Mouse (Mus musculus) monocyte, adult 5-6 weeks (primary cell): ENCODE measurements around the gene Map4k5. TPM values are rescaled to one million over a fixed set of nuclear protein-coding genes. Genes with fewer than 3 reads are reported as not detected.

Experiments used
- ATAC-seq: fragments of 153-309, 156-312 bp; replicated peaks from 2 replicates; pipeline ENCODE4 v1.8.0; 2017; ENCODE audit warnings: mild to moderate bottlenecking; ENCODE audit not compliant: low TSS enrichment, insufficient number of reproducible peaks, severe bottlenecking, poor library complexity, low FRiP score
- total RNA-seq: library from RNA; stranded (forward); fragments of 200-1000, 200-491, 200-594 nt; gene quantifications from 3 replicates; pipeline ENCODE4 v1.2.3, GENCODE M21; 2017

Gene Map4k5
- total RNA-seq, 1 experiment from 2014 or later: 64.2 TPM

- no peak for ATAC-seq
These were observed 126.7 kb downstream of the Map4k5 start for GRCm38 (mm10) chr12:69766185-69766904.

- no peak for ATAC-seq
These were observed 127.5 kb downstream of the Map4k5 start for GRCm38 (mm10) chr12:69765543-69765942.

- ATAC-seq: no peak
These were observed 131.4 kb downstream of the Map4k5 start for GRCm38 (mm10) chr12:69761603-69762002.

- no peak for ATAC-seq
These were observed 132.1 kb downstream of the Map4k5 start for GRCm38 (mm10) chr12:69760743-69761406.

GRCm38 (mm10) chr12:69760014-69760413 is 133.0 kb downstream of the Map4k5 start:
- ATAC-seq: no peak

- ATAC-seq: no peak
These were observed 133.6 kb downstream of the Map4k5 start for GRCm38 (mm10) chr12:69759267-69759885.

GRCm38 (mm10) chr12:69758221-69759185 is 134.5 kb downstream of the Map4k5 start:
- no peak for ATAC-seq

GRCm38 (mm10) chr12:69757418-69758141 is 135.4 kb downstream of the Map4k5 start:
- ATAC-seq: peak; percentile 70

- ATAC-seq: no peak
These were observed 137.0 kb downstream of the Map4k5 start for GRCm38 (mm10) chr12:69756015-69756414.

- ATAC-seq: no peak
These were observed 139.1 kb downstream of the Map4k5 start for GRCm38 (mm10) chr12:69753936-69754335.

Other genes starting within 250 kb of the Map4k5 start
- gene Sos2, start 211.3 kb downstream of the Map4k5 start, total RNA-seq: 43.3 to 91.0 TPM (median 60.5 TPM) in 3 replicates
- 0.38 to 1.8 TPM in 2 of 3 replicates, not detected in the other for gene L2hgdh, start 168.3 kb downstream of the Map4k5 start, total RNA-seq
- 1.1 to 11.9 TPM (median 5.0 TPM) in 3 replicates for gene Atp5s, start 168.2 kb downstream of the Map4k5 start, total RNA-seq
- gene Cdkl1, start 101.9 kb downstream of the Map4k5 start, total RNA-seq: 0.49 to 1.2 TPM (median 1.2 TPM) in 3 replicates
- 0.85 to 2.1 TPM (median 1.1 TPM) in 3 replicates for gene Atl1, start 586 bp downstream of the Map4k5 start, total RNA-seq
- gene Sav1, start 93.8 kb upstream of the Map4k5 start, total RNA-seq: 38.9 to 63.2 TPM (median 58.3 TPM) in 3 replicates
- 134 to 153 TPM (median 142 TPM) in 3 replicates for gene Nin, start 220.5 kb upstream of the Map4k5 start, total RNA-seq